Mouse (Mus musculus) myocyte (in vitro differentiated cells): ENCODE results near the gene Sh3rf3. TPM values are rescaled to one million over a fixed set of nuclear protein-coding genes. Genes with fewer than 3 reads are reported as not detected.

ENCODE experiments used
- H3K27me3 ChIP-seq: one replicate; pipeline ENCODE4 v1.6.1; 2011; ENCODE audit not compliant: control insufficient read depth, insufficient read depth, insufficient read length
- H3K36me3 ChIP-seq: one replicate; pipeline ENCODE4 v1.6.1; 2011; ENCODE audit not compliant: control insufficient read depth, insufficient read depth
- H3K4me2 ChIP-seq: one replicate; pipeline ENCODE4 v1.6.1; 2011; ENCODE audit warnings: low read depth, control low read depth
- H3K4me3 ChIP-seq: one replicate; pipeline ENCODE4 v1.5.1; 2011; ENCODE audit warnings: mild to moderate bottlenecking, control low read depth, moderate library complexity
- H3K79me2 ChIP-seq: one replicate; pipeline ENCODE4 v1.6.1; 2011; ENCODE audit not compliant: control insufficient read depth, insufficient read depth
- H3ac ChIP-seq: one replicate; pipeline ENCODE4 v1.6.1; 2011; ENCODE audit not compliant: control insufficient read depth, insufficient read length
- CEBPB ChIP-seq: IDR thresholded peaks from 2 replicates; pipeline ENCODE4 v1.6.1; 2011; ENCODE audit warnings: mild to moderate bottlenecking, moderate library complexity; ENCODE audit not compliant: poor library complexity, insufficient read depth, severe bottlenecking
- E2F4 ChIP-seq: IDR thresholded peaks from one replicate; pipeline ENCODE4 v1.6.1; 2011; ENCODE audit warnings: mild to moderate bottlenecking, control low read depth, moderate library complexity; ENCODE audit not compliant: insufficient read depth
- MAX ChIP-seq: IDR thresholded peaks from one replicate; pipeline ENCODE4 v1.6.1; 2011; ENCODE audit warnings: low read depth, mild to moderate bottlenecking, control low read depth
- MYOD1 ChIP-seq, 3 experiments: IDR thresholded peaks; one replicate each; pipeline ENCODE4 v1.6.1; 2011; ENCODE audit warnings: control low read depth in 2 of 3, low read depth in 2 of 3, mild to moderate bottlenecking in 2 of 3, moderate library complexity in 1 of 3; ENCODE audit not compliant: insufficient read length in 2 of 3, control insufficient read depth in 1 of 3
- MYOG ChIP-seq, 3 experiments: IDR thresholded peaks; one replicate each; pipeline ENCODE4 v1.6.1; 2011; ENCODE audit warnings: control low read depth in 2 of 3, low read depth in 2 of 3, mild to moderate bottlenecking in 2 of 3; ENCODE audit not compliant: insufficient read length in 2 of 3, control insufficient read depth in 1 of 3, insufficient read depth in 1 of 3
- POLR2A ChIP-seq: IDR thresholded peaks from one replicate; pipeline ENCODE4 v1.6.1; 2011; ENCODE audit warnings: low read depth, mild to moderate bottlenecking, control low read depth, moderate library complexity; ENCODE audit not compliant: insufficient read length
- POLR2AphosphoS2 ChIP-seq: IDR thresholded peaks from one replicate; pipeline ENCODE4 v1.6.1; 2011; ENCODE audit warnings: low read depth, control low read depth; ENCODE audit not compliant: insufficient read length
- REST ChIP-seq: IDR thresholded peaks from one replicate; pipeline ENCODE4 v1.6.1; 2011; ENCODE audit warnings: mild to moderate bottlenecking, control low read depth, moderate library complexity; ENCODE audit not compliant: insufficient read depth, insufficient read length
- SRF ChIP-seq: IDR thresholded peaks from one replicate; pipeline ENCODE4 v1.6.1; 2011; ENCODE audit warnings: low read depth; ENCODE audit not compliant: control insufficient read depth, insufficient read length
- TCF12 ChIP-seq: IDR thresholded peaks from one replicate; pipeline ENCODE4 v1.6.1; 2011; ENCODE audit warnings: mild to moderate bottlenecking, control low read depth; ENCODE audit not compliant: poor library complexity, insufficient read depth, severe bottlenecking
- TCF3 ChIP-seq: IDR thresholded peaks from one replicate; pipeline ENCODE4 v1.6.1; 2011; ENCODE audit warnings: low read depth, control low read depth; ENCODE audit not compliant: insufficient read length
- USF1 ChIP-seq: IDR thresholded peaks from one replicate; pipeline ENCODE4 v1.6.1; 2011; ENCODE audit warnings: low read depth, mild to moderate bottlenecking, control low read depth, moderate library complexity
- polyA plus RNA-seq: library from polyadenylated mRNA; unstranded; fragments of >200 nt; fragmentation: generic; extraction: Trizol; gene quantifications from one replicate; pipeline ENCODE4 v1.2.1, GENCODE M21; 2012; ENCODE audit warnings: missing spikeins

Gene Sh3rf3
- polyA plus RNA-seq, 1 experiment = 0.10 TPM

GRCm38 (mm10) chr10:58800996-58801433 lies 12.1 kb upstream of the Sh3rf3 start:
- H3K36me3 ChIP-seq = no peaks in the 10 kb centered on the region
- H3K79me2 ChIP-seq = no peaks in the 10 kb centered on the region
- no peak overlapping the region for H3K4me3 ChIP-seq
- no peaks in the 10 kb centered on the region for H3K27me3 ChIP-seq
- no peak for TF ChIP-seq USF1
- TF ChIP-seq MYOG (IDR thresholded peaks at IDR 0.05; ENCODE audit: control insufficient read depth in 1 of 3, insufficient read depth in 1 of 3, insufficient read length in 2 of 3, low read depth in 2 of 3) = no peak
- TF ChIP-seq CEBPB = no peak
- no peak for TF ChIP-seq POLR2A
- no peak for TF ChIP-seq MYOD1 (IDR thresholded peaks at IDR 0.05; ENCODE audit: control insufficient read depth in 1 of 3, insufficient read length in 2 of 3, low read depth in 2 of 3)
- no peak for TF ChIP-seq POLR2AphosphoS2
- no peak for TF ChIP-seq TCF3
- TF ChIP-seq MAX = no peak
- TF ChIP-seq SRF = no peak
- no peak for TF ChIP-seq TCF12
- no peak overlapping the region for H3K4me2 ChIP-seq
- H3ac ChIP-seq = no peak overlapping the region

- no peak overlapping the region for H3K4me2 ChIP-seq
- TF ChIP-seq MYOD1 (IDR thresholded peaks at IDR 0.05; ENCODE audit: control insufficient read depth in 1 of 3, insufficient read length in 2 of 3, low read depth in 2 of 3) = no peak
- no peaks in the 10 kb centered on the region for H3K27me3 ChIP-seq
- no peak overlapping the region for H3K4me3 ChIP-seq
- no peak overlapping the region for H3ac ChIP-seq
- no peaks in the 10 kb centered on the region for H3K79me2 ChIP-seq
- no peaks in the 10 kb centered on the region for H3K36me3 ChIP-seq
Measured at GRCm38 (mm10) chr10:58802391-58802790, 10.8 kb upstream of the Sh3rf3 start.

DNA sequence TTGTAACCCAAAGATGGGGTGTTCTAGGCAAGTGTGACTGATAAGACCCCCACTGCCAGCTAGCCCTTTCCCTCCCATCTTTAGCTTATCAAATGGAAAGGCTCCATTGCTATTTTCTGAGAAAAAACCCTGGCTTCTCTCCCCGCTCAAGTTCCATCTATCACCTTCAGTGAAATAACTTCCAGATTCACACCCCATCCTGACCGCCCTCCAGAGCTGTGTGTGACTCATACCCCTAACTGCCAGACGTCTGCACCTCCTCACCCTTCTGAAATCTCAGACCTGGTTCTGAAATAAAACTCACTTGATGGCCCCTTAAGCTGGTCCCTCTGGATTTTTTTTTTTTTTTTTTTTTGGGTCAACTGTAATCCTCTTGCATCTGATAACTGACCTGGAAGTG lies 5.2 kb upstream of the Sh3rf3 start:
- H3K4me2 ChIP-seq = no peak overlapping the region
- no peaks in the 10 kb centered on the region for H3K79me2 ChIP-seq
- no peaks in the 10 kb centered on the region for H3K36me3 ChIP-seq
- H3K4me3 ChIP-seq = no peak overlapping the region
- peaks cover 4% of the 10 kb centered on the region for H3K27me3 ChIP-seq
- no peak for TF ChIP-seq MYOG (IDR thresholded peaks at IDR 0.05; ENCODE audit: control insufficient read depth in 1 of 3, insufficient read depth in 1 of 3, insufficient read length in 2 of 3, low read depth in 2 of 3)
- TF ChIP-seq USF1 = no peak
- TF ChIP-seq E2F4 = no peak
- TF ChIP-seq REST = no peak
- no peak for TF ChIP-seq SRF
- TF ChIP-seq CEBPB = no peak
- no peak for TF ChIP-seq TCF12
- TF ChIP-seq MYOD1 (IDR thresholded peaks at IDR 0.05; ENCODE audit: control insufficient read depth in 1 of 3, insufficient read length in 2 of 3, low read depth in 2 of 3) = no peak
- no peak for TF ChIP-seq TCF3
- H3ac ChIP-seq = no peak overlapping the region

DNA sequence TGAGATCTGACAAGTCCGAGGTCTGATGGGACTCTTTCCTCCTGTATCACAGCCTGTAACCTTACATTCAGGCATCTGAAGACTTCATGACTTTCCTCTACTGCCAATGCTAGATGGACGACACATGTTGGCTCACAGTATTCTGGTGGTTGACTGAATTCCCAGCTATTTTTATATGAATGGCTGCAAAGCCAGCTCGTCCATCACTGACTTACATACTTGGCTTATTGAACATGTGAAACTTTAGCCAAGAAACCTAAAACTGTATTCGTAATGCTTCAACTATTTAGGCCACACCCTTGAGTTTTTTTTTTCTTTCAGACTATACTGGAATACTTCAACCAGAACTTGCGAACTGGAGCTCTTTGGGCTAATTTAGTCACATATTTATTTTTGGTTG lies 3.0 kb upstream of the Sh3rf3 start:
- Histone ChIP-seq H3K27me3 (peaks cover 22% of the 10 kb centered on the region), H3K4me2 (peak overlapping the region; percentile 10), H3K4me3 (no peak overlapping the region)

DNA sequence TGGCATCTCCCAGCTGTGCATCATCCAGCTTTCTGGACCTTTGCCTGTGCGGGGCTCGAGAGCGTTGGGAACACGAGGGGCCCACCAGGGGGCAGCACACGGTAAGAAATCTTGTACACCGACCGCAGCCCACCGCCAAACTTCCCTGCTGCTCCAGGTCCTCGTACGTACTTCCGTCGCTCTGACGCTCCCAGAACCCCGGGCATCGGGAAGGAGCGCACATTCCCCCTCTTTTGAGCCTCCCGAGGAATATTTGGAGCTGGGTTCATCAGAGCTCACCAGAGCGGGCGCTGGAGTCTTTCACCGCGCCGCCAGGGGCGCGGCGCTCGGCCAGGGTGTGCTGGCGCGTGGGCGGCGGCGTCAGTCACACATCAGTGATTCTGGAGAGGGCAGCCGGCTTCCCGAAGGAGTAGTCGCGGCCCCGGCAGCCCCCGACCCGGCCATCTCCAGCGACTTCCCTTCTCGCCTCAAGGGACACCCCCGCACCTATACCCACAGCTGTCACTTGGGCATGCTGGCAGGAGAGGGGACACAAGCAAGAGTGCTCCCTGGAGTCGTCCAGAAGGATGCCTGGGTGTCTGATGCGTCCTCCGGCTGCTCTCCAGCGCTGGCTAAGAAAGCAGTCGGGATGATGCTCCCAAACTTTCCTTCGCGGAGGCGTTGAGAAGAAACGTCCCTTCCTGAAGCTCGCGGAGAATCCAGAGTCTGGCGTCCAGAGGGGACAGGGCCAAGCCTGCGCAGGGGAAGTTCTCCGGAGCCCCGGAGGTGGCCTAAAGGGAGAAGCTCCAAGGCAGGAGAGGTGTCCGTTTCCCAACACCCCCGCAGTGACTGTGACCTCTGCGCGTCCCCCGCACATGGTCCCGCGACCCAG lies 714 bp upstream of the Sh3rf3 start:
- no peak overlapping the region for H3ac ChIP-seq
- peaks cover 22% of the 10 kb centered on the region for H3K27me3 ChIP-seq
- TF ChIP-seq POLR2AphosphoS2 (no peak), TCF12 (no peak), USF1 (no peak), MYOD1 (IDR thresholded peaks at IDR 0.05; ENCODE audit: control insufficient read depth in 1 of 3, insufficient read length in 2 of 3, low read depth in 2 of 3) (peak in 1 of 3 experiments; percentile 14), CEBPB (no peak), MYOG (IDR thresholded peaks at IDR 0.05; ENCODE audit: control insufficient read depth in 1 of 3, insufficient read depth in 1 of 3, insufficient read length in 2 of 3, low read depth in 2 of 3) (no peak)

More for the DNA sequence above, 3.0 kb upstream of the Sh3rf3 start:
- H3K79me2 ChIP-seq = no peaks in the 10 kb centered on the region
- no peak overlapping the region for H3ac ChIP-seq
- no peak for TF ChIP-seq REST
- no peak for TF ChIP-seq TCF12
- TF ChIP-seq MAX = no peak
- TF ChIP-seq POLR2AphosphoS2 = no peak
- no peak for TF ChIP-seq POLR2A
- no peak for TF ChIP-seq MYOG (IDR thresholded peaks at IDR 0.05; ENCODE audit: control insufficient read depth in 1 of 3, insufficient read depth in 1 of 3, insufficient read length in 2 of 3, low read depth in 2 of 3)
- TF ChIP-seq TCF3 = no peak
- TF ChIP-seq CEBPB = no peak
- no peak for TF ChIP-seq USF1
- H3K36me3 ChIP-seq = no peaks in the 10 kb centered on the region

More for the DNA sequence above, 714 bp upstream of the Sh3rf3 start:
- Histone ChIP-seq H3K4me3 (peak overlapping the region; percentile 9), H3K4me2 (peak overlapping the region; percentile 79), H3K79me2 (no peaks in the 10 kb centered on the region), H3K36me3 (no peaks in the 10 kb centered on the region)
